Mouse (Mus musculus) midbrain, embryonic 12.5 days (tissue): Measurements from ENCODE around the gene Tmem270. TPM values are rescaled to one million over a fixed set of nuclear protein-coding genes. Genes with fewer than 3 reads are reported as not detected.

Source experiments
- ATAC-seq: fragments of 200-750 bp; cut with Nextera tagmentation; 2 replicates; pipeline ENCODE4 v1.8.0; 2017; ENCODE audit warnings: low read depth, moderate TSS enrichment, moderate library complexity; ENCODE audit not compliant: low FRiP score
- H3K27ac ChIP-seq: fragments of 300-500 bp; sonication (generic); replicated peaks from 2 replicates; pipeline ENCODE4 v1.5.1; 2016; ENCODE audit warnings: mild to moderate bottlenecking
- H3K27me3 ChIP-seq: fragments of 300-500 bp; sonication (generic); 2 replicates; pipeline ENCODE4 v1.6.1; 2016; ENCODE audit warnings: mild to moderate bottlenecking
- H3K36me3 ChIP-seq: fragments of 300-500 bp; sonication (generic); 2 replicates; pipeline ENCODE4 v1.6.1; 2016
- H3K4me1 ChIP-seq: fragments of 300-500 bp; sonication (generic); 2 replicates; pipeline ENCODE4 v1.6.1; 2016
- H3K4me2 ChIP-seq: fragments of 300-500 bp; sonication (generic); replicated peaks from 2 replicates; pipeline ENCODE4 v1.6.1; 2016; ENCODE audit warnings: mild to moderate bottlenecking, moderate library complexity
- H3K4me3 ChIP-seq: fragments of 300-500 bp; sonication (generic); 2 replicates; pipeline ENCODE4 v1.5.1; 2016; ENCODE audit warnings: mild to moderate bottlenecking
- H3K9ac ChIP-seq: fragments of 300-500 bp; sonication (generic); replicated peaks from 2 replicates; pipeline ENCODE4 v1.6.1; 2016; ENCODE audit warnings: mild to moderate bottlenecking, moderate library complexity
- H3K9me3 ChIP-seq: fragments of 300-500 bp; sonication (generic); 2 replicates; pipeline ENCODE4 v1.6.1; 2016; ENCODE audit warnings: mild to moderate bottlenecking
- WGBS: fragments of 180-500 bp; shearing (Covaris S2); methylation state at CpG from one replicate; pipeline ENCODE4 v1.1.7; 2016; 5-methylcytosine and 5-hydroxymethylcytosine counted together
- polyA plus RNA-seq: library from polyadenylated mRNA; unstranded; fragments of >200 nt; fragmentation: Nextera tagmentation; extraction: Ambion mirVana; gene quantifications from 2 replicates; pipeline ENCODE4 v1.2.1, GENCODE M21; 2016

Gene Tmem270
- polyA plus RNA-seq, 1 experiment from 2014 or later: not detected

- Histone ChIP-seq H3K4me1 (no peaks in the 10 kb centered on the region), H3K9ac (no peak overlapping the region), H3K27me3 (no peaks in the 10 kb centered on the region), H3K27ac (no peak overlapping the region), H3K4me3 (no peak overlapping the region), H3K36me3 (no peaks in the 10 kb centered on the region), H3K9me3 (no peaks in the 10 kb centered on the region), H3K4me2 (no peak overlapping the region)
- no peak for ATAC-seq
- 82% methylated on average over 17 of the region's 17 CpGs for WGBS
Observed at GRCm38 (mm10) chr5:134897596-134897995, 8.9 kb downstream of the Tmem270 start.

GRCm38 (mm10) chr5:134896965-134897364 is 9.6 kb downstream of the Tmem270 start:
- 80% methylated on average over 8 of the region's 8 CpGs for WGBS
- Histone ChIP-seq H3K4me1 (no peaks in the 10 kb centered on the region), H3K4me3 (no peak overlapping the region), H3K27ac (no peak overlapping the region), H3K9me3 (no peaks in the 10 kb centered on the region), H3K4me2 (no peak overlapping the region), H3K27me3 (no peaks in the 10 kb centered on the region), H3K36me3 (no peaks in the 10 kb centered on the region), H3K9ac (no peak overlapping the region)
- ATAC-seq: no peak

DNA sequence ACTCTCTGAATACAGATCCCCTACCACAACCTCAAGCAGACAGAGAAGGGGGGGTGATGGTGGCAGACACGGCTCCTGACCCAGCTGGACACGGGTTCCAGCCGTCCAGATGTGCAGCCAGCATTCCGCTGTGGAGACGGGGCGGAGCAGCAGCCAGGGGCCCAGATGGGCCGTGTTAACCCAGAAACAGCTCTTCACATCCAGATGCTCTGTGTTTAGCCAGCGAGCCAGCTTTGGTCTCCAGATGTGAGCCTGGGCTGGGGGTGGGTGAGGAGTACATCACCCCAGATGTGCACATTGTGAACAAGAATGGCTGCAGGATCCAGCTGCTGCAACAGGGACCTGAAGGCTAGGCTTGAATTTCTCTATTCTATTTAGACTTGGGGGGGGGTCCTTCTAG is 11.2 kb downstream of the Tmem270 start:
- no peak for ATAC-seq
- Histone ChIP-seq H3K4me3 (no peak overlapping the region), H3K36me3 (no peaks in the 10 kb centered on the region), H3K9ac (no peak overlapping the region), H3K9me3 (no peaks in the 10 kb centered on the region), H3K4me2 (no peak overlapping the region), H3K4me1 (no peaks in the 10 kb centered on the region), H3K27me3 (no peaks in the 10 kb centered on the region), H3K27ac (no peak overlapping the region)
- WGBS: 80% methylated on average over 8 of the region's 8 CpGs

DNA sequence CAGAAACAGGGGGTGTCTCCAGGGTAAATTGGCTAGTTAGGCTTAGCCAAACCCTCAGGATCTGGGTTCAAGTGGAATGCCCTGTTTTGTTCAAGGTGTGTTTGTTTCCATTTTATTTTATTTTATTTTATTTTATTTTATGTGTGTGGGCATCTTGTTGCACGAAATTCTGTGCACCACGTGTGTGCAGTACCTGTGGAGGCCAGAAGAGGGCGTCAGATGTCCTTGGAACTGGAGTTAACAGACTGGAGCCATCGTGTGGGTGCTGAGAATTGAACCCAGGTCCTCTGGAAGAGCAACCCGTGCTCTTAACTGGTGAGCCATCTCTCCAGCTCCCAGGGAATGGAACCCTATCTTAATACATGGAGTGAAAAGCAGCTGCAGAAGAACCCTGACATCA is 13.8 kb downstream of the Tmem270 start:
- H3K36me3 ChIP-seq: no peaks in the 10 kb centered on the region
- no peak overlapping the region for H3K9ac ChIP-seq
- 83% methylated on average over 5 of the region's 5 CpGs for WGBS
- H3K27me3 ChIP-seq: no peaks in the 10 kb centered on the region
- no peak for ATAC-seq
- 0 out of 2 replicates have a peak, but pooled peaks cover 1% of the 10 kb centered on the region for H3K4me1 ChIP-seq
- no peak overlapping the region for H3K4me2 ChIP-seq
- H3K27ac ChIP-seq: no peak overlapping the region
- H3K4me3 ChIP-seq: no peak overlapping the region
- no peaks in the 10 kb centered on the region for H3K9me3 ChIP-seq

GRCm38 (mm10) chr5:134891552-134891951 is 15.0 kb downstream of the Tmem270 start:
- no peak overlapping the region for H3K27ac ChIP-seq
- H3K9me3 ChIP-seq: no peaks in the 10 kb centered on the region
- no peaks in the 10 kb centered on the region for H3K36me3 ChIP-seq
- ATAC-seq: no peak
- H3K4me2 ChIP-seq: no peak overlapping the region
- no peak overlapping the region for H3K9ac ChIP-seq
- H3K27me3 ChIP-seq: no peaks in the 10 kb centered on the region
- 65% methylated on average over 8 of the region's 8 CpGs for WGBS
- H3K4me1 ChIP-seq: 0 out of 2 replicates have a peak, but pooled peaks cover 4% of the 10 kb centered on the region
- no peak overlapping the region for H3K4me3 ChIP-seq

- H3K36me3 ChIP-seq: no peaks in the 10 kb centered on the region
- no peaks in the 10 kb centered on the region for H3K27me3 ChIP-seq
- 87% methylated on average over 6 of the region's 6 CpGs for WGBS
- 0 out of 2 replicates have a peak, but pooled peaks cover 4% of the 10 kb centered on the region for H3K4me1 ChIP-seq
- no peak overlapping the region for H3K27ac ChIP-seq
- no peaks in the 10 kb centered on the region for H3K9me3 ChIP-seq
- no peak overlapping the region for H3K4me3 ChIP-seq
- no peak overlapping the region for H3K9ac ChIP-seq
- no peak overlapping the region for H3K4me2 ChIP-seq
- ATAC-seq: no peak
Observed at GRCm38 (mm10) chr5:134890601-134891054, 15.9 kb downstream of the Tmem270 start.

GRCm38 (mm10) chr5:134888505-134888904 is 18.0 kb downstream of the Tmem270 start:
- 83% methylated on average over 7 of the region's 7 CpGs for WGBS
- H3K4me1 ChIP-seq: 0 out of 2 replicates have a peak, but pooled peaks cover 4% of the 10 kb centered on the region
- no peak overlapping the region for H3K4me2 ChIP-seq
- no peak overlapping the region for H3K4me3 ChIP-seq
- H3K9me3 ChIP-seq: no peaks in the 10 kb centered on the region
- no peaks in the 10 kb centered on the region for H3K36me3 ChIP-seq
- H3K27ac ChIP-seq: no peak overlapping the region
- no peaks in the 10 kb centered on the region for H3K27me3 ChIP-seq
- no peak for ATAC-seq
- no peak overlapping the region for H3K9ac ChIP-seq

DNA sequence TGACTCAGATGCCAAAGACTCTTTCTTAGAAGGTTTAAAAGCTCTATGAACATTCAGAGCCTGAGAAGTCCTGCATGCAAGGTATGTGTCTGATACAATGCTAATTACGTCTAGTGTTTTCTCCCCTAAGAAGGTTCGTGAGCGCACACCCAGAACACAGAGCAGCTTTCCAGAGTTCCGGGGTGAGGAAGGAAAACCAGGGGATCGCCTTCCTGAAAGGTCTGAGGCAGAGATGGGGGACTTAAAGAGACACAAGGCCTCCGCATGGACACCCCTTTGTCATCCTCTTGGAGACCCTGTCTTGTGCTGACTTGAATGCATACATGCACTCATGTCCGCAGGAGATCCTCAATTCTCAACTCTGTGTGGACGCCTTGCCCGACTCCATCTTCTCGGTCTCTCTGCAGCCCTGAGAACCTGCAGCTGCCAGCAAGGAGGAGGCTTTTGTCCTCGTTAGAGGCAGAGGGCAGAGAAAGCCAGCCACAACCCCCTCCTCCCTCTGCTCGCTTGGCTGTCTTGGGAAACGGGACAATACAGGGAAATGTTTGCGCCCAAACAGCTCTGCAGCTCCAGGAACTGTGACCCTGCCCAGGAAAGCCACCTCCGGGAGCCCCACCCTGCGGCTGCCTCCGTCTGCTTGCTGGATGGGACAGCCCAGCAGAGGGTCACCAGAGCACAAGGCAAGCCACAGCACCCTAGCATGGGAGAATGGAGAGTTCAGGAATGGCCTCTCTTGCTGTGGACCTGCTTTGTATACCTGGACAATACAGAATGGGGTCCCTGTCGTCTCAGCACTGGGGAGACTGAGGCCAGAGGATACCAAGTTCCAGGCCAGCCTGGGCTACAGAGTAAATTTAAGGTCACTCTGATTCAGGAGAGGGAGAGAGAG is 18.8 kb downstream of the Tmem270 start:
- no peak overlapping the region for H3K9ac ChIP-seq
- no peaks in the 10 kb centered on the region for H3K27me3 ChIP-seq
- H3K4me2 ChIP-seq: no peak overlapping the region
- H3K4me1 ChIP-seq: 0 out of 2 replicates have a peak, but pooled peaks cover 4% of the 10 kb centered on the region
- WGBS: 53% methylated on average over 18 of the region's 18 CpGs
- H3K36me3 ChIP-seq: no peaks in the 10 kb centered on the region
- H3K27ac ChIP-seq: no peak overlapping the region
- ATAC-seq: no peak
- no peaks in the 10 kb centered on the region for H3K9me3 ChIP-seq
- no peak overlapping the region for H3K4me3 ChIP-seq

DNA sequence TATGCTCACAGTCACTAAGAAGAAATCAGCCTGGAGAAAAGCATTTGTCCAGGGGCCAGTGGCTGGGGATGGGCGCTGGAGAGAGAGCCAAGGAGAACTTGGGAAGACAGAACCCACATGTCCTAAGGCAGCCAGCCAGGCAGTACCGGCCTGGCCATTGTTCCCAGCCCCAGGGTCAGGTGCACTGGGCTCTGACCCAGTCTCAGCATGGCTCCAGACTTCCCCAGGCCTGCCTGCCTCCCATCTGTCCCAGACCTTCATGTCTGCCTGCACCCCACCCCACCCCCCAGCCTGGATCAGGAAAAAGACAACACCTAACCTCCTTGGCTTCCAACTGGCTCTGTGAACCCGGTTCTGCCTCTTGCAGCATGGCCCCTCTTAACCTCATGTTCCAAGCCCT is 23.5 kb downstream of the Tmem270 start:
- H3K36me3 ChIP-seq: no peaks in the 10 kb centered on the region
- ATAC-seq: no peak
- WGBS: 74% methylated on average over 3 of the region's 3 CpGs

DNA sequence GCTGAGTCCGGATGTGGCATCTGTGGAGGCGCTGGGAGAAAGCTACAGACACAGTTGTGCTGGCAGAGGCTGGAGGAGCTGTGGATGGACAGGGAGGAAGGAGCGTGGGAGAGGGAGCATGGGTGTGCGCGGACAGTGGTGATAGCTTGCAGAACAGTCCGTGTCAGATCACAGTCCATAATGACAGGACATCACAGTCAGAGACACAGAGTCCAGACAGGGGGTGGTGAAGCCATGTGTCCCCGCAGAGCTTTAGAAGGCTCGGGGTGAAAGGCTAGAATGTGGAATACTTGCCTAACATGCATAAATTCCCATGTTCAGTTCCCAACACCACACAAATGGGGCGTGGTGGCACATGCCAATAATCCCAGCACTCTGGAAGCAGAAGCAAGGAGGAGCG is 29.7 kb downstream of the Tmem270 start:
- H3K27me3 ChIP-seq: no peaks in the 10 kb centered on the region
- no peak overlapping the region for H3K4me2 ChIP-seq
- 82% methylated on average over 10 of the region's 10 CpGs for WGBS
- no peak overlapping the region for H3K9ac ChIP-seq
- H3K9me3 ChIP-seq: peaks cover 2% of the 10 kb centered on the region; the same call in 1 of the 2 replicates
- no peak overlapping the region for H3K27ac ChIP-seq
- H3K4me1 ChIP-seq: no peaks in the 10 kb centered on the region
- H3K4me3 ChIP-seq: no peak overlapping the region
- ATAC-seq: no peak
- no peaks in the 10 kb centered on the region for H3K36me3 ChIP-seq

More for the DNA sequence above, 23.5 kb downstream of the Tmem270 start:
- Histone ChIP-seq H3K9me3 (peaks cover 2% of the 10 kb centered on the region; the same call in 1 of the 2 replicates), H3K9ac (no peak overlapping the region), H3K4me1 (0 out of 2 replicates have a peak, but pooled peaks cover 4% of the 10 kb centered on the region), H3K27me3 (no peaks in the 10 kb centered on the region), H3K4me3 (no peak overlapping the region), H3K27ac (no peak overlapping the region), H3K4me2 (no peak overlapping the region)

DNA sequence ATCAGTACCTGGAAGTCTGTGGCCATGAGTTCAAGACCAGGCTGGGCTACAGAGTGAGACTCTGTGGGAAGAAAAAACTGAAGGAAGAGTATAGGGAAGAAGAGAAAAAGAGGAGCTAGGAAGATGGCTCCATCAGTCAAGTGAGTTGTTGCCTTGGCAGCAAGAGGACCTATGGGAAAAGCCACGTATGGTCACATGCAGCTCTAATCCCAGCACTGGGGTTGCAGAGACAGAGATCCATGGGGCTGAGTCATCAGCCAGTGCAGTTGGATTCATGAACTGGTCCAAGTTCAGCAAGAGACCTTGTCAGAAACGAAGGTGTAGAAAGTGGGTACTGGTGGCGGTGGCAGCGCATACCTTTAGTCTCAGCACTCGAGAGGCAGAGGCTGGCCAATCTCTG is 31.3 kb downstream of the Tmem270 start:
- WGBS: 84% methylated on average over 5 of the region's 5 CpGs
- no peak overlapping the region for H3K9ac ChIP-seq
- ATAC-seq: no peak

More for the DNA sequence above, 31.3 kb downstream of the Tmem270 start:
- no peak overlapping the region for H3K4me3 ChIP-seq
- no peaks in the 10 kb centered on the region for H3K4me1 ChIP-seq
- no peaks in the 10 kb centered on the region for H3K9me3 ChIP-seq
- H3K36me3 ChIP-seq: no peaks in the 10 kb centered on the region
- no peak overlapping the region for H3K4me2 ChIP-seq
- H3K27ac ChIP-seq: no peak overlapping the region
- H3K27me3 ChIP-seq: no peaks in the 10 kb centered on the region
